Mouse (Mus musculus) ovary, postnatal 10 days (tissue): ENCODE data around the gene Sh3pxd2a.

Experiments
- DNase-seq: peaks from one replicate; pipeline ENCODE4 v3.0.0; 2022; ENCODE audit warnings: low spot score

The Sh3pxd2a gene

DNA sequence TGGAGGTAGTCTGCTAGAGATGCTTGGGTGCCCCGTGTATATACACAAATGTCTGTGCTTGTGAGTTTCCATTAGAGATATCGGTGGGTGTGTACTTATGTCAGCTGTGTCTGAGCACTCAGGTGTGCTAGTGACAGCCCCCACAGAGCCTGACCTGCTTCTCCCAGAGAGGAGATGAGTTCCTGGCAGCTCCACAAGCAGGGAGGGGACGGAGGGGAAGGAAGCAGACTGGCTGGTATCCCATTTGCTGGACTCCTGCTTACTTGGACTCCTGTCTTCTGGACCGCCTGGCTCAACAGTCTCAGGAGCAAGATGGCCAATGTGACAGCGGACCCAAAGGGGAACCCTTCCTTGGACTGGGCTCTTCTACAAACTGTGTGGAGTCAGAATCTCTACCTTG, 234.7 kb downstream of the Sh3pxd2a start:
- no peak for DNase-seq

GRCm38 (mm10) chr19:47228725-47229252, 235.4 kb downstream of the Sh3pxd2a start:
- DNase-seq = peak; percentile 35

- DNase-seq = no peak
Observed at GRCm38 (mm10) chr19:47225791-47226190, 238.4 kb downstream of the Sh3pxd2a start.

DNA sequence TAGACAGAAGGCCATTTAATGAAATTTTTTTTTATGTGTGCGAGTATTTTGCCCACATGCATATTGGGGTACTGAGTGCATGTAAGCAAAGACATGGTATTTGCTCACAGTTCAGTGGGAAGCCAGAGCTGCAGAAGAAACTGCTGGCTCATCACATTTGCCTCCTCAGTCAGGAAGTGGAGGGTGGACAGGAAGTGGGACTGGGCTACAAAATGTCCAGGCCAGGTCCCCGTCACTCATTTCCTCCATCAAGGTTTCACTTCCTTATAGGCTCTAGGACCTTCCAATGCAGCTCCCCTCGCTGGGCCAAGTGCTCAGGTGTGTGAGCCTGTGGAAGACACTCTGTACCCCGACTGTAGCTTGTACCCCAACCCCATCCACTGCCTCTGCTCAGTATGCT, 239.5 kb downstream of the Sh3pxd2a start:
- no peak for DNase-seq

- no peak for DNase-seq
Observed at GRCm38 (mm10) chr19:47222841-47223557, 241.2 kb downstream of the Sh3pxd2a start.

DNA sequence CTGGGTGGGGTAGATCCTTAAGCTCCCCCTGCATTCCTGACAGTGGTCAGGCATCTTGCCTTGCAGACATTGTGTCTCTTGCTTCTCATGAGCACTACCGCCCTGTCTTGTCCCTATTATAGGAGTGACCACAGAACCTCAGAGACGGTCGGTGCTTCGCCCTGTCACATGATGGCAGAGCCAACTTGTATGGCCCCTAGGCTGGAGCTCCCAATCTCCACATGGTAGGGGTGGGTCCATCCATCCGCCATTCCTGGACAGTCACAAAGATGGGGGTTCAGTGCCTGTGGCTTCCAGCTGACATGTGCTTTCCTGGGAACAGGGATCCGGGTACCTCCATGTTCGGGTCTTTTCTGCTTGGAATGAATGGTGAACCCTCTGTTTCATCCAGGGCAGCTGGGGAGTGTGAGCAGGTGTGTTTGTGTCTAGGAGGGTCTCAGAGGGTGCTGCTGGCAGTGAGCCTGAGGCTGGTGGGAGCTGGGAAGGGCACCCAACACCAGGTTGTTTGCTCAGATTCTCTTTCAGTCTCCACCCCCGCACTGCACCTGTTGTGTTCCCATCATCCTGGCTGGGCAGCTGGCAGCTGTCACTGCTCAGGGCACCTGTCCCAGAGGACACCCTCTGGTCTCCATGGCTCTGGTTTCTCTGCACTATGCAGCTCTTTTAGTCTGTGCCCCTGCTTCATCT, 241.9 kb downstream of the Sh3pxd2a start:
- no peak for DNase-seq

DNA sequence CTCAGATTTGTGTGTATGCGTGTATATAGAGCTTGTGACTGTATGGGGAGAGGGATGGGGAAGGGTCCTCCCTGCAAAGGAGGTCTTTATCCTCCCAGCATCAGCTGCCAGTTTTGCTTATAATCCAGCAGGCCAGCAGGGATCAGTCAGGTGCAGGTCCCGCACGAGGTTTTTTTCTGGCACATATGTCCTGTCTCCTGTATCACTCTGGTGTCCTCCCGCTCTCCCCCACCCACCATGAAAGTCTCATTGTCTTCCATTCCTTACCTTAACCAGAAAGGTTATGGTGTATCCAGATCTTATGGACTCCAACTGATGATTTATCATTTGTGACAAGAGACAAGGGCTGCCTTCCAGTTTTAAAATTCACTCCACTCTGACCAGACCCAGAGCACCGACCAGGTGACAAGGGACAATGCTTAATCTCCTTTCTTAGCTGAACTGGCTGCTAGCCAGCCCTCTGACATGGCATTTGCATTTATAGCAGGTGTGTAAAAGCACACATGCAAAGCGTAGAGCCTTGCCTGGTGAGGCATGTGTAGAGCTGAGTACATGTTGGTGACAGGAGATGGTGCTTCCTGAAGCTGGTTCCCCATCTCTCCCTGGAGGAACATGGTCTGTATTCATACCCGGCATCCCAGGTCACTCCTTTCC, 242.6 kb downstream of the Sh3pxd2a start:
- DNase-seq = no peak

- no peak for DNase-seq
Observed at GRCm38 (mm10) chr19:47221006-47221405, 243.2 kb downstream of the Sh3pxd2a start.

DNA sequence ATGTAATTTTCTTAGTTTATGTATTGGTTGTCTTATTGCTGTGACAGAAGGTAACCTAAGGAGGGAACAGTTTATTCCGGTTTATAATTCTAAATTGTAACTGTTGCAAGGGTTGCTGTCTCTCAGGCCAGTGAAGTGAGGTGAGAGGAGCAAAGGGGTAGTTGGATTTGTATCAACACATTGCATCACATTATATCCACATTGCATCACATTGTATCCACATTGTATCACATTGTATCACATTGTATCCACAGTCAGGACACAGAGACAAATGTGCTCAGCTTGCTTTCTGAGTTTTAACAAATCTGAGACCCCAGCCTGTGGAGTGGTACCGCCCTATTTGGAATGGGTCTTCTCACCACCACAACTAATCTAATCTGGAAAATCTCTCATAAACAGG, 244.0 kb downstream of the Sh3pxd2a start:
- DNase-seq = no peak

DNA sequence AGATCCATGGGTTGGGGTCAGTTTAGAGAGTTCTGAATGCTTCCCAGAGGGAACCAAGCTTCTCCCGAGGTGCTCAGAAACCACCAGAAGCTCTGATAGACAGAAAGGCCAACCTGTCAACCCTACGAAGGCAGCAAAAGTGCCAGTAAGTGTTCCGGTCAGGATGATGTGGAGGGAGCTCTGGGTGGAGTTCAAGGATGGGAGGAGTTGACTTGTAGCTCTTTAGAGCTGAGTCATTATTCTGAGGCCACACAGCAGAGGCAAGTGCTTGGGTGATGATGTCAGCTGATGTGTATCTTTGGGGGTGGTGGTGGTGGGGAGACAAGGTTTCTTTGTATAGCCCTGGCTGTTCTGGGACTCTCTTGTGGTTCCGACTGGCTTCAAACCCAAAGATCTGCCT, 244.6 kb downstream of the Sh3pxd2a start:
- DNase-seq = no peak

- no peak for DNase-seq
Observed at GRCm38 (mm10) chr19:47216766-47217165, 247.4 kb downstream of the Sh3pxd2a start.

- no peak for DNase-seq
Observed at GRCm38 (mm10) chr19:47213470-47213869, 250.7 kb downstream of the Sh3pxd2a start.

- DNase-seq = no peak
Observed at GRCm38 (mm10) chr19:47212401-47212800, 251.8 kb downstream of the Sh3pxd2a start.

DNA sequence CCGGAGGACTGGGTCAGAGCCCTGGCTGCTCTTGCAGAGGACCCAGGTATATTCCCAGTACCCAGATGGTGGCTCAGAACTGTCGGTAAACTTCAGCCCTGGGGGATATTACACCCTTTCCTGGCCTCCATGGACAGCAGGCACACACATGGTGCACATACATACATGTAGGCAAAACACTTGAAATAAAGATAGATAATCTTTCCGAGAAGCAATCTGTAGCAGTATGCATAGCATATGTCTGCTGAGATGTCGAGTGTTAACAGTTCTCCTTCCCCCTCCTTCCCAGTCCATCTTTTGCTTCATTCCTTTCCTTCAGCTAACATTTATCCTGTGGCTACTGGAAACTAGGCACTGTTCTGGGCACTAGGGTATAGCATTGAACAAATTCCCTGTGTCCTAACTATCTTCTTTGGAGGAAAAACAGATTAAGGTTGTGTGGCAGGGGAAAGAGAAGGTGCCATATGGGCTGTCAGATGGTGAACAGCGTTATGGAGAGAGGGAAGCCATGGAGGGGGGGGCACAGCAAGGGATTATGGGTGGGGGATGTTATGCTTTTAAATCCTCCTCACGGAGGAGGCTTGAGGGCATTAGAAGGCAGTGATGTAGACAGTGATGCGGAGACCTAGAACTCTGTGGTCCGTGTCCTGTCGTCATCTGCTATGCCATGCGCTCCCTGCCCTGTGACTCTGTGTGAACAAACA, 252.4 kb downstream of the Sh3pxd2a start:
- DNase-seq = no peak

- no peak for DNase-seq
Observed at GRCm38 (mm10) chr19:47210432-47210831, 253.8 kb downstream of the Sh3pxd2a start.
